15 mouse cellular contexts compared by ENCODE assay signal in the genomic region with DNA sequence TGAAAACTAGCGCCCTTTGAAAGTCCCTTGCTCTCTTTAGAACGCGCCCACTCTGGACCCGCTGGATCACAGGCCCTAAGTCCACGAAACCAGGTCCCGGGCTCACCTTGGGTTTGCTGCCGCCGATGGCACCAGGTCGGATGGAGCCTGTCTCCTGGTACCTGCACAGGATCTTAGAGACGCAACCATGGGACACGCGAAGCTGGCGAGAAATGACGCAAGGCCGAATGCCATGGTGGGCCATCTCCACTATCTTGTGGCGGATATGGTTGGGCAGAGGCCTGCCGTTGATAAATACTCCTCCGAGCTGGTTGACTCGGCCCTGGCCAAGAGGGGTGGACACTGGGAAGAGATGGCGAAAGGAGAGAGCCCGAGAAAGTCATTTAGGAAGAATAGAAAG. TPM values are rescaled to one million over a fixed set of nuclear protein-coding genes. Genes with fewer than 3 reads are reported as not detected.
A peak's percentile ranks its signal among the peaks of the same experiment; 100 is the strongest.
DNase-seq lines count a peak whose midpoint lies in the region; ATAC-seq and TF ChIP-seq lines count a peak whose summit lies in the region.
"Had no signal": no experiment of that assay in that cellular context is flagged by ENCODE, and none has a peak within 500 bp of the region (broad histone marks: within the 10 kb centered on the region; RNA-seq: fewer than 3 reads in every experiment).

No protein-coding gene starts in this region.

- no peak overlapping the region for H3K9ac ChIP-seq in liver, embryonic 11.5 days (ENCODE audit: low read depth, low read length)
- no peak overlapping the region for H3K9ac ChIP-seq in liver, postnatal 0 days (replicated peaks)
- peak overlapping the region; percentile 85 for H3K9ac ChIP-seq in midbrain, embryonic 11.5 days (ENCODE audit: low read length)
- H3K9ac ChIP-seq: forebrain, embryonic 13.5 days; liver, embryonic 15.5 days had no signal

- no peak overlapping the region for H3K27ac ChIP-seq in liver, embryonic 11.5 days (ENCODE audit: low read depth, low read length)
- H3K27ac ChIP-seq in liver, postnatal 0 days (ENCODE audit: low read depth), result no peak overlapping the region
- peak overlapping the region; percentile 95 for H3K27ac ChIP-seq in hindbrain, embryonic 10.5 days
- peak overlapping the region; percentile 95 for H3K27ac ChIP-seq in midbrain, embryonic 11.5 days (ENCODE audit: low read depth, low read length)
- H3K27ac ChIP-seq: forebrain, embryonic 13.5 days; left cerebral cortex, adult 2 months; liver, embryonic 15.5 days had no signal

- peaks cover 100% of the 10 kb centered on the region for H3K27me3 ChIP-seq in liver, embryonic 11.5 days (replicated peaks; ENCODE audit: control insufficient read depth, insufficient read depth, low read length)
- peaks cover 99% of the 10 kb centered on the region for H3K27me3 ChIP-seq in liver, postnatal 0 days (ENCODE audit: insufficient read depth, low read length)
- H3K27me3 ChIP-seq in hindbrain, embryonic 10.5 days (ENCODE audit: insufficient read depth, poor library complexity, severe bottlenecking), result peaks cover 99% of the 10 kb centered on the region
- H3K27me3 ChIP-seq in midbrain, embryonic 11.5 days (ENCODE audit: control insufficient read depth, insufficient read depth, low read length), result peaks cover 70% of the 10 kb centered on the region

- DNase-seq in liver, embryonic 11.5 days (ENCODE audit: low spot score), result peak; percentile 34
- no peak for DNase-seq in liver, postnatal 0 days
- DNase-seq in hindbrain, embryonic 10.5 days (ENCODE audit: low spot score), result peak; percentile 48
- DNase-seq in midbrain, embryonic 11.5 days (ENCODE audit: low spot score, missing footprints), result peak; percentile 97
- no peak for DNase-seq in urinary bladder, postnatal 36 days (ENCODE audit: low spot score in 2 of 2)
- no peak for DNase-seq in lung, adult 2 months
- DNase-seq: adrenal gland, postnatal 14 days; cerebellum, adult 11-12 months; heart, postnatal 10 days; thymus, adult 18-20 months had no signal

- H3K4me2 ChIP-seq in liver, embryonic 11.5 days, result no peak overlapping the region
- no peak overlapping the region for H3K4me2 ChIP-seq in liver, postnatal 0 days (ENCODE audit: low read depth, low read length)
- peak overlapping the region; percentile 72 for H3K4me2 ChIP-seq in midbrain, embryonic 11.5 days
- H3K4me2 ChIP-seq: forebrain, embryonic 13.5 days; liver, embryonic 15.5 days had no signal

- TF ChIP-seq CTCF in liver, postnatal 0 days (IDR thresholded peaks at IDR 0.05; ENCODE audit: low read depth), result no peak
- TF ChIP-seq CTCF in lung, adult 2 months (IDR thresholded peaks at IDR 0.05; ENCODE audit: insufficient read depth, low read length), result no peak

- TF ChIP-seq POLR2A in lung, adult 2 months (IDR thresholded peaks at IDR 0.05; ENCODE audit: borderline replicate concordance, extremely low read depth, low read depth, low read length), result no peak

- no peaks in the 10 kb centered on the region for H3K4me1 ChIP-seq in liver, embryonic 11.5 days (replicated peaks; ENCODE audit: control insufficient read depth, insufficient read depth, low read length)
- peaks cover 9% of the 10 kb centered on the region for H3K4me1 ChIP-seq in liver, postnatal 0 days (ENCODE audit: insufficient read depth)
- H3K4me1 ChIP-seq in hindbrain, embryonic 10.5 days (replicated peaks), result peaks cover 69% of the 10 kb centered on the region
- H3K4me1 ChIP-seq in midbrain, embryonic 11.5 days (ENCODE audit: control insufficient read depth, insufficient read depth, low read length), result peaks cover 25% of the 10 kb centered on the region
- H3K4me1 ChIP-seq in lung, adult 2 months (ENCODE audit: control insufficient read depth, insufficient read depth, low read length), result peaks cover 7% of the 10 kb centered on the region

- no peak for TF ChIP-seq EP300 in liver, postnatal 0 days (IDR thresholded peaks at IDR 0.05; ENCODE audit: low read depth)

- ATAC-seq in liver, embryonic 11.5 days (replicated peaks; ENCODE audit: low FRiP score), result no peak
- no peak for ATAC-seq in liver, postnatal 0 days
- no peak for ATAC-seq in midbrain, embryonic 11.5 days (ENCODE audit: low FRiP score)
- ATAC-seq in megakaryocyte-erythroid progenitor cell, adult 5-6 weeks (replicated peaks; ENCODE audit: low FRiP score, low TSS enrichment, poor library complexity, severe bottlenecking), result no peak
- ATAC-seq: forebrain, embryonic 13.5 days had no signal

- H3K4me3 ChIP-seq in liver, embryonic 11.5 days (ENCODE audit: low read depth, low read length), result no peak overlapping the region
- H3K4me3 ChIP-seq in liver, postnatal 0 days (ENCODE audit: low read depth, low read length), result no peak overlapping the region
- peak overlapping the region; percentile 72 for H3K4me3 ChIP-seq in hindbrain, embryonic 10.5 days
- H3K4me3 ChIP-seq in midbrain, embryonic 11.5 days (ENCODE audit: low read depth, low read length), result peak overlapping the region; percentile 71
- no peak overlapping the region for H3K4me3 ChIP-seq in lung, adult 2 months (replicated peaks; ENCODE audit: extremely low read depth, low read depth, low read length)
- H3K4me3 ChIP-seq: forebrain, embryonic 13.5 days; left cerebral cortex, adult 2 months; liver, embryonic 15.5 days had no signal

- H3K9me3 ChIP-seq in liver, embryonic 11.5 days (ENCODE audit: control insufficient read depth, low read length), result no peaks in the 10 kb centered on the region
- no peaks in the 10 kb centered on the region for H3K9me3 ChIP-seq in liver, postnatal 0 days (ENCODE audit: low read length)
- H3K9me3 ChIP-seq in hindbrain, embryonic 10.5 days, result no peaks in the 10 kb centered on the region
- no peaks in the 10 kb centered on the region for H3K9me3 ChIP-seq in midbrain, embryonic 11.5 days (ENCODE audit: control insufficient read depth, low read length)
- H3K9me3 ChIP-seq: forebrain, embryonic 13.5 days; liver, embryonic 15.5 days had no signal

- 3% methylated on average over 21 of the region's 21 CpGs for WGBS in liver, embryonic 11.5 days
- WGBS in liver, postnatal 0 days (ENCODE audit: insufficient replicate concordance), result 8% methylated on average over 21 of the region's 21 CpGs
- WGBS in hindbrain, embryonic 10.5 days, result under 1% methylated on average over 21 of the region's 21 CpGs
- 1% methylated on average over 21 of the region's 21 CpGs for WGBS in midbrain, embryonic 11.5 days
- 7% methylated on average over 21 of the region's 21 CpGs for WGBS in lung, adult 2 months

- H3K36me3 ChIP-seq in liver, embryonic 11.5 days (ENCODE audit: control insufficient read depth, insufficient read depth, low read length), result no peaks in the 10 kb centered on the region
- no peaks in the 10 kb centered on the region for H3K36me3 ChIP-seq in liver, postnatal 0 days (replicated peaks; ENCODE audit: insufficient read depth, low read length)
- H3K36me3 ChIP-seq in hindbrain, embryonic 10.5 days, result peaks cover 38% of the 10 kb centered on the region
- H3K36me3 ChIP-seq in midbrain, embryonic 11.5 days (ENCODE audit: control insufficient read depth, insufficient read depth, low read length), result no peaks in the 10 kb centered on the region; the same call in 1 of the 2 replicates
- H3K36me3 ChIP-seq: liver, embryonic 15.5 days had no signal

RNA-seq across cellular contexts. Expression of gene Pax3, which starts 1.8 kb away (rescaled TPM):
- polyA plus RNA-seq in liver, embryonic 11.5 days (2014; fragmentation: Nextera tagmentation; extraction: Ambion mirVana), result 0.44 and 0.55 TPM in 2 replicates
- polyA plus RNA-seq in liver, postnatal 0 days (2015; fragmentation: Nextera tagmentation; extraction: Ambion mirVana), result not detected in 2 replicates
- polyA plus RNA-seq in hindbrain, embryonic 10.5 days (2016; fragmentation: Nextera tagmentation; extraction: Ambion mirVana), result 47.6 and 54.6 TPM in 2 replicates
- 38.1 and 41.5 TPM in 2 replicates for polyA plus RNA-seq in midbrain, embryonic 11.5 days (2014; fragmentation: Nextera tagmentation; extraction: Ambion mirVana)
- total RNA-seq in megakaryocyte-erythroid progenitor cell, adult 5-6 weeks (2014; fragmentation: Nextera tagmentation), result not detected in 2 replicates
- not detected in 2 replicates for total RNA-seq in megakaryocyte-erythroid progenitor cell, adult 5-6 weeks (2017)
- polyA plus RNA-seq in lung, adult 2 months (2012; rRNA removed), result not detected in 2 replicates
- total RNA-seq: adrenal gland, postnatal 14 days; left cerebral cortex, adult 2 months; megakaryocyte progenitor cell, adult 5-6 weeks had no signal

Comparison
In these comparisons a context has a peak if more than half of its experiments do, and no peak if none do; other contexts are left out.
1. DNase-seq: peak in liver, embryonic 11.5 days (single experiment), hindbrain, embryonic 10.5 days (single experiment) and midbrain, embryonic 11.5 days (single experiment); none in liver, postnatal 0 days (single experiment), urinary bladder, postnatal 36 days (0 of 2) and lung, adult 2 months (single experiment).
2. H3K27ac ChIP-seq: peak in hindbrain, embryonic 10.5 days (single experiment) and midbrain, embryonic 11.5 days (single experiment); none in liver, embryonic 11.5 days (single experiment) and liver, postnatal 0 days (single experiment).
3. H3K4me3 ChIP-seq: peak in hindbrain, embryonic 10.5 days (single experiment) and midbrain, embryonic 11.5 days (single experiment); none in liver, embryonic 11.5 days (single experiment), liver, postnatal 0 days (single experiment) and lung, adult 2 months (single experiment).
4. RNA of gene Pax3, which starts 1.8 kb away (polyA plus RNA-seq): 47.6 to 54.6 TPM in hindbrain, embryonic 10.5 days and 38.1 to 41.5 TPM in midbrain, embryonic 11.5 days; 0.44 to 0.55 TPM in liver, embryonic 11.5 days, not detected in lung, adult 2 months and not detected in liver, postnatal 0 days; every median in the first group is over 10 times any median in the second.